Mouse (Mus musculus) G1E (cell line): ENCODE measurements around the gene Nubpl.

Experiments used
- CTCF ChIP-seq: IDR thresholded peaks from 2 replicates; pipeline ENCODE4 v1.5.1; 2012; ENCODE audit warnings: low read depth, low read length, inconsistent platforms, mixed read lengths
- TAL1 ChIP-seq: conservative IDR thresholded peaks from 2 replicates; pipeline ENCODE4 v1.6.1; 2012; ENCODE audit warnings: low read depth, low read length, inconsistent platforms, mixed read lengths

GRCm38 (mm10) chr12:52097650-52098070, at the start of gene Nubpl:
- TF ChIP-seq CTCF: no peak
- TF ChIP-seq TAL1: no peak
